Mouse (Mus musculus): ENCODE results near the gene Fgb. TPM values are rescaled to one million over a fixed set of nuclear protein-coding genes. Genes with fewer than 3 reads are reported as not detected.

Gene Fgb
- total and polyA plus RNA-seq, 3 experiments, result not detected

DNA sequence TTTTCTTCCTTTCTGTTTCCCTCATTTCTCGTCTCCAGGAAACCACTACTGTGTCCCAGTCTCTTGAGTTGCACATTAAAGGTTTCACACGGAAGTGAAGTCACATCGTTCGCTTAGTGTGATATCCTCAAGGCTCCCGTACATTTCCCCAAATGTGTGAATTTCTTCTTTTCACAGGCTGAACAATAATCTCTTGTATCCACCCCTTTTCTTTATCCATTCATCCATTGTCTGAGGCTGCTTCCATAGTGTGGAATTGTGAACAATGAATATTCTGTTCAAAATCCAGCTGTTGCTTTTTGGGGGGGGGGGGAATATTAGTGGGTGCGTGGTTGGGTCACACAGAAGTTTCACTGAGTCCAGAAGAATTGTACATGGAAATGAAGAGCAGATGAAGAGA, 24.6 kb downstream of the Fgb start:
- dilution Hi-C loops (cut with MboI; ENCODE audit: extremely low pct_ligation_motif_present, extremely low pct_unique_long_range_greater_than_20kb, low sequenced_read_pairs) (no loop called here), in situ Hi-C loops (cut with MboI; ENCODE audit: low pct_ligation_motif_present, low pct_unique_long_range_greater_than_20kb, low sequenced_read_pairs) (no loop called here)
- no peak overlapping the region for H3K4me2 ChIP-seq (ENCODE audit: insufficient read depth, low read depth, poor library complexity, severe bottlenecking)

DNA sequence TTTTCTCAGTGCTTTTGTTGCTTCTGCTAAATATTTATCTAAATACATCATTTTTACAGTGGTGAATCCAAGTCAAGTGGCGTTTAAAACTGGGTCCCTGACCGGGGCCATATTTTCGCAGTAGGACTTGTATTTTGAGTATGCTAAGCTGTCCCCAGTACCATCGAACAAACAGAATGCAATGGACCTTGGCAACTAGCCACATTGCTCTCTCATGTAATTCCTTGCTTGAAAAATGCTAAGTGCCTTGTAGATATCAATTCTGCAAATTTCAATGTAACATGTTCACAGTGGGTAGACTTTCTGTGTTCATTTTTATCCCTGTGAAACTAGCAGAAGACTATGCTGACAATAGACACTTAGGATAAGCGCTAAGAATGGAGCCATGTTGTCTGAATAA, 28.5 kb downstream of the Fgb start:
- no peak for TF ChIP-seq E2F4 (IDR thresholded peaks at IDR 0.05; ENCODE audit: insufficient replicate concordance, low read depth, low read length)
- TF ChIP-seq ETS1 (conservative IDR thresholded peaks at IDR 0.05; ENCODE audit: low read depth, low read length), result no peak
- no peak for TF ChIP-seq POLR2A (IDR thresholded peaks at IDR 0.05; ENCODE audit: low read depth, low read length)
- TF ChIP-seq EP300 (IDR thresholded peaks at IDR 0.05; ENCODE audit: low read length), result no peak
- TF ChIP-seq TBP (conservative IDR thresholded peaks at IDR 0.05; ENCODE audit: low read depth, low read length), result no peak
- TF ChIP-seq USF1 (IDR thresholded peaks at IDR 0.05; ENCODE audit: low read depth, low read length), result no peak
- TF ChIP-seq SMC3 (IDR thresholded peaks at IDR 0.05; ENCODE audit: low read depth, low read length), result no peak
- no peak for TF ChIP-seq NELFE (IDR thresholded peaks at IDR 0.05; ENCODE audit: low read depth, low read length)
- no peak for TF ChIP-seq MXI1 (IDR thresholded peaks at IDR 0.05; ENCODE audit: low read depth, low read length)
- no peak for TF ChIP-seq USF2 (conservative IDR thresholded peaks at IDR 0.05; ENCODE audit: low read depth, low read length)
- no peak for TF ChIP-seq ZKSCAN1 (IDR thresholded peaks at IDR 0.05; ENCODE audit: borderline replicate concordance, low read depth, low read length)
- no peak for TF ChIP-seq JUN (IDR thresholded peaks at IDR 0.05; ENCODE audit: insufficient read depth, low read depth, low read length)
- TF ChIP-seq MEF2A (IDR thresholded peaks at IDR 0.05; ENCODE audit: borderline replicate concordance, low read depth, low read length), result no peak
- TF ChIP-seq MAX (IDR thresholded peaks at IDR 0.05; ENCODE audit: low read length), result no peak
- TF ChIP-seq JUND (conservative IDR thresholded peaks at IDR 0.05; ENCODE audit: low read depth, low read length), result no peak
- TF ChIP-seq CTCF (conservative IDR thresholded peaks at IDR 0.05 in 1 of 2, IDR thresholded peaks at IDR 0.05 in 1 of 2; ENCODE audit: low read depth in 2 of 2, low read length in 2 of 2), result no peak
- TF ChIP-seq CHD1 (IDR thresholded peaks at IDR 0.05; ENCODE audit: low read depth, low read length), result no peak
- Histone ChIP-seq H3K4me2 (ENCODE audit: insufficient read depth, low read depth, poor library complexity, severe bottlenecking) (no peak overlapping the region), H3K9ac (ENCODE audit: insufficient read depth, low read depth) (no peak overlapping the region), H3K36me3 (replicated peaks in 1 of 2; ENCODE audit: control insufficient read depth in 1 of 2, insufficient read depth in 1 of 2, low read length in 1 of 2) (no peaks in the 10 kb centered on the region), H3K4me3 (replicated peaks in 1 of 3; ENCODE audit: low read depth in 2 of 3, low read length in 2 of 3, poor library complexity in 1 of 3) (no peak overlapping the region), H3K9me3 (replicated peaks; ENCODE audit: low read length) (no peaks in the 10 kb centered on the region), H3K4me1 (ENCODE audit: control insufficient read depth in 1 of 2, insufficient read depth in 2 of 2) (no peaks in the 10 kb centered on the region), H3K27ac (ENCODE audit: insufficient read depth, low read depth) (no peak overlapping the region), H3K79me2 (replicated peaks; ENCODE audit: control insufficient read depth, extremely low read depth, insufficient read depth, poor library complexity, severe bottlenecking) (no peaks in the 10 kb centered on the region), H3K27me3 (replicated peaks) (no peaks in the 10 kb centered on the region)
- DNase-seq (ENCODE audit: extremely low read depth), result no peak
- dilution Hi-C loops (cut with MboI; ENCODE audit: extremely low pct_ligation_motif_present, extremely low pct_unique_long_range_greater_than_20kb, low sequenced_read_pairs) (no loop called here), in situ Hi-C loops (cut with MboI; ENCODE audit: low pct_ligation_motif_present, low pct_unique_long_range_greater_than_20kb, low sequenced_read_pairs) (no loop called here)

More for the DNA sequence above, 24.6 kb downstream of the Fgb start:
- Histone ChIP-seq H3K79me2 (replicated peaks; ENCODE audit: control insufficient read depth, extremely low read depth, insufficient read depth, poor library complexity, severe bottlenecking) (no peaks in the 10 kb centered on the region), H3K27me3 (replicated peaks) (no peaks in the 10 kb centered on the region), H3K4me3 (replicated peaks in 1 of 3; ENCODE audit: low read depth in 2 of 3, low read length in 2 of 3, poor library complexity in 1 of 3) (no peak overlapping the region), H3K9me3 (replicated peaks; ENCODE audit: low read length) (no peaks in the 10 kb centered on the region), H3K36me3 (replicated peaks in 1 of 2; ENCODE audit: control insufficient read depth in 1 of 2, insufficient read depth in 1 of 2, low read length in 1 of 2) (no peaks in the 10 kb centered on the region), H3K4me1 (ENCODE audit: control insufficient read depth in 1 of 2, insufficient read depth in 2 of 2) (no peaks in the 10 kb centered on the region), H3K9ac (ENCODE audit: insufficient read depth, low read depth) (no peak overlapping the region), H3K27ac (ENCODE audit: insufficient read depth, low read depth) (no peak overlapping the region)
- DNase-seq (ENCODE audit: extremely low read depth), result no peak
- TF ChIP-seq EP300 (IDR thresholded peaks at IDR 0.05; ENCODE audit: low read length), result no peak
- no peak for TF ChIP-seq KAT2A (IDR thresholded peaks at IDR 0.05; ENCODE audit: insufficient replicate concordance, low read length)
- TF ChIP-seq BHLHE40 (IDR thresholded peaks at IDR 0.05; ENCODE audit: low read depth, low read length), result no peak
- TF ChIP-seq MAZ (IDR thresholded peaks at IDR 0.05; ENCODE audit: low read depth, low read length), result no peak
- no peak for TF ChIP-seq IRF4 (IDR thresholded peaks at IDR 0.05; ENCODE audit: low read depth, low read length)
- TF ChIP-seq ELF1 (IDR thresholded peaks at IDR 0.05; ENCODE audit: low read depth, low read length), result no peak
- TF ChIP-seq RCOR1 (conservative IDR thresholded peaks at IDR 0.05; ENCODE audit: low read depth, low read length), result no peak
- TF ChIP-seq USF2 (conservative IDR thresholded peaks at IDR 0.05; ENCODE audit: low read depth, low read length), result no peak
- TF ChIP-seq ZC3H11A (IDR thresholded peaks at IDR 0.05; ENCODE audit: low read depth, low read length), result no peak
- TF ChIP-seq MEF2A (IDR thresholded peaks at IDR 0.05; ENCODE audit: borderline replicate concordance, low read depth, low read length), result no peak
- no peak for TF ChIP-seq ZKSCAN1 (IDR thresholded peaks at IDR 0.05; ENCODE audit: borderline replicate concordance, low read depth, low read length)
- TF ChIP-seq CTCF (conservative IDR thresholded peaks at IDR 0.05 in 1 of 2, IDR thresholded peaks at IDR 0.05 in 1 of 2; ENCODE audit: low read depth in 2 of 2, low read length in 2 of 2), result no peak
- no peak for TF ChIP-seq UBTF (IDR thresholded peaks at IDR 0.05; ENCODE audit: low read depth, low read length)
- TF ChIP-seq MYC (IDR thresholded peaks at IDR 0.05; ENCODE audit: low read depth, low read length), result no peak
- no peak for TF ChIP-seq GABPA (IDR thresholded peaks at IDR 0.05; ENCODE audit: insufficient replicate concordance, low read depth, low read length)
- no peak for TF ChIP-seq PAX5 (IDR thresholded peaks at IDR 0.05; ENCODE audit: low read length)
